Mouse (Mus musculus) heart, embryonic 12.5 days (tissue): ENCODE data around the gene Dhrs11. TPM values are rescaled to one million over a fixed set of nuclear protein-coding genes. Genes with fewer than 3 reads are reported as not detected.
"Not testable (repeated sequence)": the region's sequence is repeated elsewhere in the genome, so short reads cannot be mapped to it uniquely, and the experiment has no call there.

ENCODE experiments used
- ATAC-seq: fragments of 200-750 bp; cut with Nextera tagmentation; 2 replicates; pipeline ENCODE4 v1.8.0; 2017; ENCODE audit warnings: moderate TSS enrichment, moderate library complexity; ENCODE audit not compliant: insufficient number of reproducible peaks, low FRiP score
- H3K27ac ChIP-seq: fragments of 300-500 bp; sonication (generic); 2 replicates; pipeline ENCODE4 v1.5.1; 2016; ENCODE audit warnings: mild to moderate bottlenecking, moderate library complexity; ENCODE audit not compliant: poor library complexity, severe bottlenecking
- H3K27me3 ChIP-seq: fragments of 300-500 bp; sonication (generic); replicated peaks from 2 replicates; pipeline ENCODE4 v1.6.1; 2016; ENCODE audit warnings: mild to moderate bottlenecking, moderate library complexity
- H3K36me3 ChIP-seq: fragments of 300-500 bp; sonication (generic); 2 replicates; pipeline ENCODE4 v1.6.1; 2016; ENCODE audit warnings: mild to moderate bottlenecking, moderate library complexity
- H3K4me1 ChIP-seq: fragments of 300-500 bp; sonication (generic); replicated peaks from 2 replicates; pipeline ENCODE4 v1.6.1; 2016; ENCODE audit warnings: mild to moderate bottlenecking
- H3K4me2 ChIP-seq: fragments of 300-500 bp; sonication (generic); 2 replicates; pipeline ENCODE4 v1.6.1; 2016; ENCODE audit warnings: mild to moderate bottlenecking, moderate library complexity
- H3K4me3 ChIP-seq: fragments of 300-500 bp; sonication (generic); 2 replicates; pipeline ENCODE4 v1.5.1; 2016; ENCODE audit warnings: mild to moderate bottlenecking
- H3K9ac ChIP-seq: fragments of 300-500 bp; sonication (generic); 2 replicates; pipeline ENCODE4 v1.6.1; 2016; ENCODE audit warnings: mild to moderate bottlenecking, moderate library complexity
- H3K9me3 ChIP-seq: fragments of 300-500 bp; sonication (generic); replicated peaks from 2 replicates; pipeline ENCODE4 v1.6.1; 2016; ENCODE audit warnings: mild to moderate bottlenecking, moderate library complexity
- whole genome bisulfite sequencing: fragments of 180-500 bp; shearing (Covaris S2); methylation state at CpG from one replicate; pipeline ENCODE4 v1.1.7; 2016; 5-methylcytosine and 5-hydroxymethylcytosine counted together
- polyA plus RNA-seq: library from polyadenylated mRNA; unstranded; fragments of >200 nt; fragmentation: Nextera tagmentation; extraction: Ambion mirVana; gene quantifications from 2 replicates; pipeline ENCODE4 v1.2.1, GENCODE M21; 2016

The Dhrs11 gene
- 25.2 and 26.8 TPM in 2 replicates for polyA plus RNA-seq

DNA sequence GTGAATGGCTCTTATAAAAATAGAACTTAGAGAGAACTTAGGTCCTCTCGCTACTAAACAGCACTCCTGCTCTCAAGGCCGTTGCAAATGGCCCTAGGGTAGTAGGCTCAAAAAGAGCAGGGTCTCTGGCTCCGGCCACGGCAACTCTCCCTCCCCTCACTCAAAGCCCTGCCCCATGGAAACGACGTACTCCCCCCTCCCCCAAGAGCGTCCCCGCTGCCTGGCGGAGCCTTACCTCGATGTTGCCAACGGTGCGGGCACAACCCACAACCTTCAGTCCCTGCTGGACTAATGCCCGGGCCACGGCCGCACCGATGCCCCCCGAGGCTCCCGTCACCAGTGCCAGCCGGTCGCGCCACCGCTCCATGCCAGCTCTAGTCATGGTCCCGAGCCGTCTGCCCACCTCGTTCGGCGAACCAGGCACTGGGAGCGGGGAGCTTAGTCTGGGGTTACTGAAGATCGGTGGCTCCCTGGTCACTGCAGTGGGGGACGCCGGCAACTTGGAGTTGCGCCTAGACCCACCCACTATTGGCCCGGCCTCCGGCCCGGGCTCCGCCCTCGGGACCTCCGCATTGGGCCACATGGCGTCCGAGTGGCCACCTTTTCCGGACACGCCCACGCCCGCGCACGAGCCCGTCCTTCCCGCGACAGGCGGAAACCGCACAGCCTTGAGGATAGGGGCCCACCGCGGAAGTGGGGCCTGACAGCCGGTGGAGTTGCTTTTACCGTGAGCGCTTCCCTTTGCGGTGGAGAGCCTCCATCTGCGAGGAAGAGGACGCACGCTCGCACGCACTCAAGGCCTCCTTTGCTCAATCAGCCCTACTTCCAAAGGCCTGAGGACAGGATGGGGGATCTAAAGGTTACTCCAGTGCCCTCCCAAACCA lies at the start of gene Dhrs11:
TSS of gene Dhrs11 (minus strand) at position 479 of the 884 bp plus-strand sequence.
- Histone ChIP-seq H3K9ac (peak within 1 kb of the TSS; percentile 86), H3K27ac (peak within 1 kb of the TSS; percentile 85), H3K4me2 (peak within 1 kb of the TSS; percentile 84), H3K4me1 (peaks cover 39% of the 10 kb centered on the region), H3K27me3 (0 out of 2 replicates have a peak, but pooled peaks cover 4% of the 10 kb centered on the region), H3K9me3 (no peaks in the 10 kb centered on the region), H3K4me3 (peak within 1 kb of the TSS; percentile 89), H3K36me3 (peaks cover 38% of the 10 kb centered on the region)
- ATAC-seq: peak; percentile 97
- WGBS: under 1% methylated on average over 62 of the region's 62 CpGs

DNA sequence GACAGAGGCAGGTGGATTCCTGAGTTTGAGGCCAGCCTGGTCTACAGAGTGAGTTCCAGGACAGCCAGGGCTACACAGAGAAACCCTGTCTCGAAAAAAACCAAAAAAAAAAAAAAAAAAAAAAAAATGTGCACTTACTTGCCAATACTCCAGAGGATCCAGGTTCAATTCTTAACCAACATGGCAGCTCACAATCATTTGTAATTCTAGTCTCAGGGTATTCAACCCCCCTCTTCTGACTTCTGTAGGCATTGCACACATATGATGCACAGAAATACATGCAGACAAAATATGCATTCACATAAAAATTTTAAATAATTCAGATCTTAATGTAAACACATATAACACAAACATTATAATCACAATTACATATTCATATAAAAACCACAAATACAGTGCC lies 47.2 kb upstream of the Dhrs11 start:
- not testable (repeated sequence) for H3K4me2 ChIP-seq, H3K27me3 ChIP-seq, H3K9ac ChIP-seq, H3K27ac ChIP-seq, H3K4me3 ChIP-seq, H3K9me3 ChIP-seq, ATAC-seq, H3K4me1 ChIP-seq
- 58% methylated on average over 1 of the region's 1 CpGs for WGBS
- H3K36me3 ChIP-seq: peaks cover 17% of the 10 kb centered on the region; the same call in 1 of the 2 replicates

DNA sequence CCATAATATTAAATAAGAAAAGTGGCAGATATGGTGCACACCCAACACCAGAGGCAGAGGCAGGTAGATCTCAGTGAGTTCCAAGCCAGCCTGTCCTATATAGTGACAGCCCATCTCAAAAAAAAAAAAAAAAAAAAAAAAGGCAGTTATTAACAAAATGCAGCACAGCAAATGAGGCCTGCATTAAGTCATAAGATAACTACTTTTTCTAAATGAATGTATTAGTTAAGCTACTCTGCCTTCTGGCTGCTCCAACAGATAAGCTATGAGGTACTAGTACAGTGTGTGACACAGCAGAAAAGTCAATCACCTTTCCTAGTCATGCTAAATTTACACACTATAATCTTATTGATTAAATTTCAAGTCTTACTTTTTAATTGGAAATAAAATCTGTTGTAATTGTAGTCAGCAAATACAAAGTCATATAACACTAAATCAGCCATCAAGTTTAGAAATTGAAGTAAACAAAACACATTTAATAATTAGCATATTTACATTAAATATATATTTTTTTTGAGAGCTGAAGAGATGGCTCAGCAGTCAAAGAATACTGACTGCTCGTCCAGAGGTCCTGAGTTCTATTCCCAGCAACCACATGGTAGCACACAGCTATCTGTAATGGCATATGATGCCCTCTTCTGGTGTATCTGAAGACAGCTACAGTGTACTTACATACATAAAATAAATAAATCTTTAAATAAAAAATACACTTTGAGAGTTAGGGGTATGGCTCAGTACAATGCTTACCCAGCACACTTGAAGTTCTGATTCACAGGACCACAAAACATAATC lies 44.4 kb upstream of the Dhrs11 start:
- no peak overlapping the region for H3K4me3 ChIP-seq
- no peaks in the 10 kb centered on the region for H3K9me3 ChIP-seq
- no peak overlapping the region for H3K27ac ChIP-seq
- ATAC-seq: no peak
- no peak overlapping the region for H3K4me2 ChIP-seq
- H3K9ac ChIP-seq: no peak overlapping the region
- no peaks in the 10 kb centered on the region for H3K4me1 ChIP-seq
- no peaks in the 10 kb centered on the region for H3K27me3 ChIP-seq
- WGBS: 63% methylated on average over 1 of the region's 1 CpGs
- H3K36me3 ChIP-seq: peaks cover 16% of the 10 kb centered on the region; the same call in 1 of the 2 replicates

DNA sequence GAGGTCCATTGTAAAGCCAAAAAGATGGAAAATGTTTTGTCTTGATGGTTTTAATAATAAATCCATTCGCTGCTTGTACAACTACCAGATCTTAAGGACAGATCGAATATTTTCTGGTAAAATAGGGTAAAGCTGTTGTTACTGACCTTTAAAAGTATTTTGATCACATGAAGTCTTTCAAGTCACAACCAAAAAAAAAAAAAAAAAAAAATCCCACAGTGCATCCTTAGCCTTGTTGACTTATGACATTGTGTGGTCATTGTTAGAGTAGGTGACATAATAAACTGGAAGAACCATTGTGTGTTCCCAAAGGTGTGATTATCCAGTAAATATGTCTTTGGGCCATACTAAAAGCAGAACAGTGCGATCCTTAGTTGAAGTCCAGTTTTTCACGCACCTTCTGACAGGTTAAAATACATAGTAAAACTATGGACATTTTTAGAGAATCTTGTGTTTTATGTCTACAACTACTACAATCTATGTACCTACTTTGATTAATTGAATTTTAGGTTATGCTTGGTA lies 42.8 kb upstream of the Dhrs11 start:
- ATAC-seq: no peak
- peaks cover 6% of the 10 kb centered on the region; the same call in 1 of the 2 replicates for H3K36me3 ChIP-seq
- H3K27ac ChIP-seq: peak overlapping the region; percentile 97

DNA sequence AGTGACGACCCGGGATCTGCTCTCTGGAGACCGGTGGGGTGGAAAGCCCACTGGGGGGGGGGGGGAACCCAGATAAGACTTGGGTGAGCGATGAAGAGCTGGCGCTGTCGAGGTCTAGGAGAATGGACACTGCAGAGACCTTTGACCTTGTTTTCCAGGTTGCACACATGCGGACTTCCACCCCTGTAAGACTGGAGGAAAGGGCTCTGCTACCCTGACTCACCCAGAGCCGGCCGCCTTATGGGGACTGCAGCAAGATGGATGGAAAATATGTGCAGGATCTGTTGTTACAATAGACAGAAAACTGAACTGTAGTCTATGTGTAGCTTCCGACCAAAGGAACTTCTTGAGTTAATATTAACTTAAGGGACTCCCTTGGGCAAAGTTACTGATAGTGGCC lies 42.3 kb upstream of the Dhrs11 start:
- peaks cover 3% of the 10 kb centered on the region; the same call in 1 of the 2 replicates for H3K36me3 ChIP-seq
- ATAC-seq: peak; percentile 51
- H3K4me1 ChIP-seq: peaks cover 3% of the 10 kb centered on the region

More for the DNA sequence above, 42.8 kb upstream of the Dhrs11 start:
- peak overlapping the region; percentile 100 for H3K4me3 ChIP-seq
- H3K4me2 ChIP-seq: peak overlapping the region; percentile 88
- H3K4me1 ChIP-seq: peaks cover 3% of the 10 kb centered on the region
- WGBS: 72% methylated on average over 4 of the region's 4 CpGs
- no peaks in the 10 kb centered on the region for H3K27me3 ChIP-seq
- peak overlapping the region; percentile 100 for H3K9ac ChIP-seq
- no peaks in the 10 kb centered on the region for H3K9me3 ChIP-seq

DNA sequence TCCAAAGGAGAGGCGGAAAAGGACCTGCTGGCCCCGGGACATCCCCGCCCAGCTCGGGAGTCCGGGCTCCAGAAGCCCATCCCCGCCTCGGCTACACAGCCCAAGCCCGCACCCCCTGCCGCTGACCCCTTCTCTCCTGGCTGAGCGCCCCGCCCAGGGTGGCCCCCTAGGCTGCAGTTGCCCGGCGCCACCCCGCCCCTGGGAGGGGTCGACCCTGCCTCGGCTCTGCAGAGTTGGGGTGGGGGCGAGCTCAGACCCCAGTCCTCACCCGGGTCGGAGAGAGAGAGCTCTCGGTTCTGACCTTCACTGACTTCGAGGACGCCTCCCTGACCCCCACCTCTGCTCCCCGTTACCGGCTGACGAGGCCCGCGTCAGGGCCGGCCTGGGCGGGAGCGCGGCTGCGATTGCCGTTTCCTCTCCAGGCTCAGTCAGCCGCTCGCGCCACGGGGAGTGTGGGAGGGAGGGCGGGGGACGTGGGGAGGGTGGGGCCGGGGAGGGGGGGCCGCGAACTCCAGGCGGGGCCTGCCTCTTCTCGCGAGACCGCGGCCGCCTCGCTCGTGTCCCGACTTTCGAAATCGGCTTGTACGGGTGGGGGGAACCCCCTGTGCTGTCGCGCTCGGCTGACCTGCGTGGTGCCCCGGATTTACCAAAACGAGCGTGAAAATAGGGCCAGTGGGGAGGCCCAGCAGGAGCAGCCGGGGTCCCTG lies 41.7 kb upstream of the Dhrs11 start, which contains the start of gene Ggnbp2:
TSS of gene Ggnbp2 (minus strand) at position 481 of the 707 bp plus-strand sequence.
- no peaks in the 10 kb centered on the region for H3K27me3 ChIP-seq
- peak within 1 kb of the TSS; percentile 100 for H3K4me3 ChIP-seq
- peak; percentile 90 for ATAC-seq
- peak within 1 kb of the TSS; percentile 88 for H3K4me2 ChIP-seq
- peak within 1 kb of the TSS; percentile 97 for H3K27ac ChIP-seq
- WGBS: under 1% methylated on average over 51 of the region's 62 CpGs
- no peaks in the 10 kb centered on the region for H3K9me3 ChIP-seq
- peaks cover 3% of the 10 kb centered on the region; the same call in 1 of the 2 replicates for H3K36me3 ChIP-seq
- H3K9ac ChIP-seq: peak within 1 kb of the TSS; percentile 100
- peaks cover 5% of the 10 kb centered on the region for H3K4me1 ChIP-seq

More for the DNA sequence above, 42.3 kb upstream of the Dhrs11 start:
- peak overlapping the region; percentile 88 for H3K4me2 ChIP-seq
- under 1% methylated on average over 10 of the region's 10 CpGs for WGBS
- no peaks in the 10 kb centered on the region for H3K9me3 ChIP-seq
- H3K9ac ChIP-seq: peak overlapping the region; percentile 100
- H3K27me3 ChIP-seq: no peaks in the 10 kb centered on the region
- H3K27ac ChIP-seq: peak overlapping the region; percentile 97
- H3K4me3 ChIP-seq: peak overlapping the region; percentile 100

DNA sequence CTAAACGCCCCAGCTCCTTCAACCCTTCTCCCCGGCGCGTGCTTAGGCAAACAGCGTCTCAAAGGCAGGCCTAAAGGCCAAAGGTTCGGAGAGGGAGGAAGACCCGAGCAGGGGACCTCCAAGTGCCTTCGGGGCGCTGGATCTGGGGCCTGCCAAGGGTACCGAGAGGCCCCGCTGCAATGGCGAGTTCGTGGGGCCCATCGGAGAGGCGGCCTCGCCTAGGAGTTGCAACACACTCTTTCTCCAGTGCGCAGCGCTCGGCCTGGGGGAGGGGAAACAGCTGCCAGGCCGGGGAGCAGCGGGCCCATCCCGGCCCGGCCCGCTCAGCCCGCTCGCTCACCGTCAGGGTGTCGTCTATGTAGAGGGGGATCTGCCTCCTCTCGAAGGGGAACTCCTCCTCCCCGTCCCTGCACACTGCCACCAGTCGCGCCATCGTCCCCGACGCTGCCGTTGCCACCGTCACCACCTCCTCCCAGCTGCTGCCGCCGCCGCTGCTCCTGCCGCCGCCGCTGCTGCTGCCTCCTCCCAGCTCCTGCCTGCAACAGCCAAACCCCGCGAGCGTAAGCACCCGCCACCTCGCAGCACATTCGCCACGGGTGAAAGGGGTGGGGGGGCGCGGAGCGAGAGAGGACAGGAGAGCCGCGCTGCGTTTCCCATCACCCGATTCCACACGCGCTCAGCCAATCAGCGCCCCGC lies 40.9 kb upstream of the Dhrs11 start:
- Histone ChIP-seq H3K4me3 (peak overlapping the region; percentile 100), H3K27ac (peak overlapping the region; percentile 97), H3K4me2 (peak overlapping the region; percentile 88), H3K4me1 (peaks cover 9% of the 10 kb centered on the region), H3K27me3 (no peaks in the 10 kb centered on the region), H3K9me3 (no peaks in the 10 kb centered on the region), H3K9ac (peak overlapping the region; percentile 100), H3K36me3 (peaks cover 3% of the 10 kb centered on the region; the same call in 1 of the 2 replicates)
- ATAC-seq: peak; percentile 81
- under 1% methylated on average over 61 of the region's 61 CpGs for WGBS

DNA sequence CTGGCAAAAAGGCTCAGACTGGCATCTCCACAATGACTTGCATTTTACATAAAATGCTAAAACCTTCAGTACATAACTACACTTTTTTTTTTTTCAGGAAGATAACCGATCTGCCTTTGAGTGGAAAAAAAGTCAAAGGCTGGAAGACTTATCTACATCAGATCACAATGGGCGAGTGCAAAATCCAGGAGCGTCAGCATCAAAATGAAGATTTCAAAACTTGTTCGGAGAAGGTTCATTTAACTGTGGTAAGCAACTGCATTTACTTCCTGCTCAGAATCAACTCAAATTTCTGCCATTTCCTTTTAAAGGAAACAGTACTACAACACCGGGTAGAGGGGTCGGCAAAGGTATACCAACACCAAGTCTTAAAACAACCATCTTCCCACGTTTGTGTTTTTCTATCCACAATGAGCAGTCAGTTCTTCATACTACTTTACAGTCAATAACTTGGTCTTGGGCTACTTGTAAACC lies 40.0 kb upstream of the Dhrs11 start:
- H3K4me3 ChIP-seq: peak overlapping the region; percentile 100
- H3K9ac ChIP-seq: peak overlapping the region; percentile 100
- WGBS: 8% methylated on average over 7 of the region's 7 CpGs
- H3K9me3 ChIP-seq: no peaks in the 10 kb centered on the region
- peaks cover 1% of the 10 kb centered on the region; the same call in 1 of the 2 replicates for H3K36me3 ChIP-seq
- H3K4me2 ChIP-seq: peak overlapping the region; percentile 88
- H3K27ac ChIP-seq: peak overlapping the region; percentile 97
- no peaks in the 10 kb centered on the region for H3K27me3 ChIP-seq
- ATAC-seq: no peak
- H3K4me1 ChIP-seq: peaks cover 11% of the 10 kb centered on the region

DNA sequence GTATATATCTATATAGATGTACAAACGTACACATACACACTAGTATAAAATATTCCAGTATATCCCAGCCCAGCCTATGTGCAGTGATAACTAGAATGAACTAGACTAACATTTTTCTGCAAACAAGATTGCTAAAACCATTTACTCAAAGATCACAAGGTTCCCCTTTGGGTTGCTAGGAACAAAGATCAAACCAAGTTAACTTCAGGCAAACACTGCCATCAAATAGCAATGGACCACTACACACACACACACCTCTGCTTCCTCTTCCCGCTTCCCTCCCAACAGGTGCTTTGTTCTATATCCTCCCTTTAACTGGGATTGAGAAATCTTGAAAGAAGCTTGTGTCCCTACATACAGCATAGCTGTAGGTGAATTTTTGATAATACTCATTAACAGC lies 38.8 kb upstream of the Dhrs11 start:
- no peaks in the 10 kb centered on the region for H3K9me3 ChIP-seq
- no peaks in the 10 kb centered on the region for H3K27me3 ChIP-seq
- peak overlapping the region; percentile 40; the same call in 1 of the 2 replicates for H3K4me2 ChIP-seq
- no peak overlapping the region for H3K27ac ChIP-seq
- no peak overlapping the region for H3K9ac ChIP-seq
- H3K4me3 ChIP-seq: no peak overlapping the region
- H3K36me3 ChIP-seq: peaks cover 5% of the 10 kb centered on the region
- H3K4me1 ChIP-seq: peaks cover 11% of the 10 kb centered on the region
- WGBS: 90% methylated on average over 2 of the region's 2 CpGs
- no peak for ATAC-seq

DNA sequence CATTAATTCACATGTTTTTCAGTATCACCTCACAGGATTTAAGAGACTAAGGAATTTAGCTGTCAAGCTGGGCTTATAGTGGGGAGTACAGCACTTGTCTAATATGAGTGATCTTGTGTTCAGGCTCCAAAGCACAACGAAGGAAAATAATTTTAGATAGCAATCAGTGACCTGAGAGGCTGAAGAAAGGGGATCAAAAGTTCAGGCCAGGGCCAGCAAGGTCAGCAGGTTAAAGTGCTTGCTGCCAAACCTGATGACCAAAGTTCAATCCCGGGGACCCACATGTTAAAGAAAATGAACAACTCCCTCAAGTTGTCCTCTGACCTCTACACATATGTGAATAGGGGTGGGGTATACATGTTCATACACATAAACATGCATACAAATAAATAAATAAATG lies 36.5 kb upstream of the Dhrs11 start:
- Histone ChIP-seq H3K4me1 (peaks cover 11% of the 10 kb centered on the region), H3K9me3 (no peaks in the 10 kb centered on the region), H3K4me2 (no peak overlapping the region), H3K36me3 (peaks cover 18% of the 10 kb centered on the region), H3K4me3 (no peak overlapping the region), H3K27me3 (no peaks in the 10 kb centered on the region), H3K9ac (no peak overlapping the region), H3K27ac (no peak overlapping the region)
- no peak for ATAC-seq
- WGBS: 58% methylated on average over 2 of the region's 2 CpGs
